Mouse (Mus musculus) heart, postnatal 36 days (tissue): Measurements from ENCODE around the gene Aptx. TPM values are rescaled to one million over a fixed set of nuclear protein-coding genes. Genes with fewer than 3 reads are reported as not detected.

Experiments used
- DNase-seq, 2 experiments: peaks; one replicate each; pipeline ENCODE4 v3.0.0; 2021 to 2022
- intact Hi-C: fragments of 180-260 bp; cut with DNase I; formaldehyde crosslinking; loops from one replicate; pipeline ENCODE4 v1.15.1; 2025
- total RNA-seq, 2 experiments: library from RNA; stranded (reverse); gene quantifications; 2 replicates each; pipeline ENCODE4 v1.2.3; 2021

Aptx gene
- 10 to 100 TPM; 14.2 to 15.8 TPM for total RNA-seq

- intact Hi-C loops, result loop anchor here (1.0 kb wide), 1 partner anchor 19 kb away; the partner anchor contains the start of gene Dnaja1
- DNase-seq, result peak; percentile 97
Observed at GRCm38 (mm10) chr4:40702797-40703709, at the start of gene Aptx. Aptx (minus strand) TSS chr4:40703194.

- intact Hi-C loops, result no loop called here
- DNase-seq, result no peak
Observed at GRCm38 (mm10) chr4:40735351-40735750, 32.4 kb upstream of the Aptx start.

GRCm38 (mm10) chr4:40731262-40731661, 28.3 kb upstream of the Aptx start:
- intact Hi-C loops, result no loop called here
- DNase-seq, result no peak

- intact Hi-C loops, result no loop called here
- no peak for DNase-seq
Observed at GRCm38 (mm10) chr4:40727247-40727646, 24.3 kb upstream of the Aptx start.

GRCm38 (mm10) chr4:40725554-40725953, 22.6 kb upstream of the Aptx start:
- DNase-seq, result no peak
- intact Hi-C loops, result loop anchor here (2.0 kb wide), 1 partner anchor 31 kb away; the partner anchor contains the start of gene Smu1

- no peak for DNase-seq
- intact Hi-C loops, result loop anchor here (2.0 kb wide), 1 partner anchor 32 kb away; the partner anchor contains the start of gene Smu1
Observed at GRCm38 (mm10) chr4:40725141-40725540, 22.1 kb upstream of the Aptx start.

- DNase-seq, result peak; percentile 75 to 81
- intact Hi-C loops, result loop anchor here (1.0 kb wide), 1 partner anchor 20 kb away; the partner anchor contains the start of gene Aptx
Observed at GRCm38 (mm10) chr4:40722687-40723460, 19.9 kb upstream of the Aptx start.

- intact Hi-C loops, result loop anchor here (1.0 kb wide), 1 partner anchor 19 kb away; the partner anchor contains the start of gene Aptx
Observed at GRCm38 (mm10) chr4:40722011-40722666, 19.1 kb upstream of the Aptx start, which contains the start of gene Dnaja1. Dnaja1 (plus strand) TSS chr4:40722150.

GRCm38 (mm10) chr4:40720910-40721309, 17.9 kb upstream of the Aptx start:
- peak in 1 of 2 experiments; percentile 5 for DNase-seq
- intact Hi-C loops, result no loop called here

More at GRCm38 (mm10) chr4:40722011-40722666, 19.1 kb upstream of the Aptx start, which contains the start of gene Dnaja1:
- DNase-seq, result peak; percentile 99

- DNase-seq, result no peak
Observed at GRCm38 (mm10) chr4:40717141-40717540, 14.1 kb upstream of the Aptx start.

GRCm38 (mm10) chr4:40703710-40704275, 799 bp upstream of the Aptx start:
- DNase-seq, result peak in 1 of 2 experiments; percentile 9
- intact Hi-C loops, result loop anchor here (1.0 kb wide), 1 partner anchor 19 kb away; the partner anchor contains the start of gene Dnaja1

More at GRCm38 (mm10) chr4:40717141-40717540, 14.1 kb upstream of the Aptx start:
- intact Hi-C loops, result no loop called here

GRCm38 (mm10) chr4:40701796-40702195, 1.2 kb downstream of the Aptx start:
- intact Hi-C loops, result no loop called here
- no peak for DNase-seq

- no peak for DNase-seq
- intact Hi-C loops, result no loop called here
Observed at GRCm38 (mm10) chr4:40700216-40700615, 2.8 kb downstream of the Aptx start.

GRCm38 (mm10) chr4:40697059-40697458, 5.9 kb downstream of the Aptx start:
- DNase-seq, result no peak
- intact Hi-C loops, result no loop called here

- no peak for DNase-seq
- intact Hi-C loops, result no loop called here
Observed at GRCm38 (mm10) chr4:40691100-40691499, 11.9 kb downstream of the Aptx start.

- no peak for DNase-seq
- intact Hi-C loops, result loop anchor here (5.0 kb wide), 1 partner anchor 541 kb away; the partner anchor contains the start of gene Aco1
Observed at GRCm38 (mm10) chr4:40683306-40683705, 19.7 kb downstream of the Aptx start.

GRCm38 (mm10) chr4:40682359-40682758, 20.6 kb downstream of the Aptx start:
- DNase-seq, result no peak
- intact Hi-C loops, result loop anchor here (1.0 to 5.0 kb wide), 2 partner anchors 381 to 540 kb away; partner anchors contain the start of gene Aco1

- intact Hi-C loops, result loop anchor here (1.0 to 5.0 kb wide), 2 partner anchors 381 to 540 kb away; partner anchors contain the start of gene Aco1
- DNase-seq, result peak; percentile 54 to 66
Observed at GRCm38 (mm10) chr4:40681908-40682307, 21.1 kb downstream of the Aptx start.

- peak; percentile 14 to 29 for DNase-seq
- intact Hi-C loops, result loop anchor here (5.0 kb wide), 1 partner anchor 538 kb away; the partner anchor contains the start of gene Aco1
Observed at GRCm38 (mm10) chr4:40680250-40680860, 22.6 kb downstream of the Aptx start.
